In the genomic region with DNA sequence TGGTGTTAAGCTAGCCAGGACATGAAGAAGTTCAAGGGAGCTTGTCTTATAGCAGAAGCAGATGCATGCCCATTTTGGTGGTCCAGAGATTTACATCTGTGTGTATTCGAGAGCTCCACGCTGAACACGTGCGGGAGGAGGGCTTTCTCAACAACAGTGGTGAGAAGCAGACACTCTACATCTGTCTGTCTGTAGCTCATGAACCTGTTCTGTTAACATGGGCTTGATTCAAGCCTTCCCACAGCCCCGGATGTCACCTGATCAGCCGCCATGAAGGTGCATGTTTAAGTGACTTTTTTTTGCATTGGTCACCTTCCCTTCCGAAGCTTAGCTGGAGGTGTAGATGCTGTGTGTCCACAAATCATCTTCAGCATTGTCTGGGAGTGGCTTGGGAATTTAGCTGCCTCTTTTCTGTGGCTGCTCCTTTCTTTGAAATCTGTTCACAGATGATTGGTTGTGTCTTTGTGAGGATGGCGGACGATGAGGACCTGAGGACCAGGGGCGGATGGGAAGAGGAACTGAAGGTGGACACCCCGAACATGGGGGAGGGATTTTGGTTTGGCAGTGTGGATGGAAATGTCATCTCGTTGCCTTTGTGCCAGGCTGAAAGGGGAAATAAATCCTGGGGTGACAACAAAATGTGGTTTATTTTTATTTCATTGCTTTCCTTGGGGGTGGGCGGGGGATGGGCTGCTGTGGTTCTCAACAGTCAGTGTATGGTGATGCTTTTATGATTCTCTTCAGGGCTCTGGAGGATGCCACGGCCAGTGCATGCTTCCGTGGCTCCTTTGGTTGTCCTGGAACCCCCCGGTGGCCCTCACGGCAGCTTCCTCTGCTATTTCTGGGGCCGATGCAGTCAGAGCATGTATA, we compare ENCODE assay signal across 17 mouse cellular contexts. TPM values are rescaled to one million over a fixed set of nuclear protein-coding genes. Genes with fewer than 3 reads are reported as not detected.
DNase-seq lines count a peak whose midpoint lies in the region; ATAC-seq lines count a peak whose summit lies in the region.
"Had no signal": no experiment of that assay in that cellular context is flagged by ENCODE, and none has a peak within 500 bp of the region (broad histone marks: within the 10 kb centered on the region; RNA-seq: fewer than 3 reads in every experiment).

No protein-coding gene starts in this region.

- H3K4me1 ChIP-seq in heart, embryonic 16.5 days (ENCODE audit: control insufficient read depth, insufficient read depth, low read length): peaks cover 11% of the 10 kb centered on the region

- no peak overlapping the region for H3K4me3 ChIP-seq in heart, embryonic 16.5 days (ENCODE audit: low read length)
- H3K4me3 ChIP-seq: erythroblast, embryonic 14.5 days; heart, embryonic 10.5 days; midbrain, embryonic 10.5 days had no signal

- H3K36me3 ChIP-seq in heart, embryonic 16.5 days (ENCODE audit: control insufficient read depth, insufficient read depth): no peaks in the 10 kb centered on the region
- H3K36me3 ChIP-seq: heart, embryonic 10.5 days; midbrain, embryonic 10.5 days had no signal

- no peaks in the 10 kb centered on the region for H3K9me3 ChIP-seq in heart, embryonic 16.5 days (replicated peaks; ENCODE audit: control insufficient read depth, low read length)
- H3K9me3 ChIP-seq: heart, embryonic 10.5 days; midbrain, embryonic 10.5 days had no signal

- WGBS in heart, embryonic 16.5 days: 73% methylated on average over 18 of the region's 18 CpGs

- 0 out of 2 replicates have a peak, but pooled peaks have one; percentile 12 for ATAC-seq in heart, embryonic 16.5 days (replicated peaks; ENCODE audit: extremely low read depth, insufficient read depth, low FRiP score)
- peak; percentile 48 for ATAC-seq in CD4-positive, CD25-positive, alpha-beta regulatory T cell, adult 4 months
- ATAC-seq: liver, postnatal 0 days had no signal

- no peak for DNase-seq in heart, postnatal 4 days
- DNase-seq in induced T-regulatory cell, adult 2 months (ENCODE audit: low read depth): peak; percentile 84
- peak; percentile 54 for DNase-seq in thymus, postnatal 14 days
- DNase-seq in embryo, embryonic 10.5 days (ENCODE audit: low spot score): no peak
- DNase-seq in adrenal gland, postnatal 10 days: no peak
- DNase-seq: cerebellum, adult 11 months; cerebellum, postnatal 36 days; gastrocnemius, postnatal 10 days; layer of hippocampus, postnatal 36 days; liver; liver, postnatal 0 days; lung, postnatal 14 days had no signal

- H3K4me2 ChIP-seq in heart, embryonic 16.5 days (ENCODE audit: low read depth, low read length): no peak overlapping the region

- no peak overlapping the region for H3K27ac ChIP-seq in heart, embryonic 16.5 days (ENCODE audit: low read length)
- H3K27ac ChIP-seq: heart, embryonic 10.5 days; midbrain, embryonic 10.5 days had no signal

- H3K27me3 ChIP-seq in heart, embryonic 16.5 days (ENCODE audit: control insufficient read depth, insufficient read depth, low read length): no peaks in the 10 kb centered on the region

- H3K9ac ChIP-seq in heart, embryonic 16.5 days (ENCODE audit: low read length): no peak overlapping the region
- H3K9ac ChIP-seq: liver, postnatal 0 days had no signal

RNA-seq across cellular contexts. Expression of a gene that starts 25.3 kb away (rescaled TPM):
- polyA plus RNA-seq in heart, embryonic 16.5 days (2015; fragmentation: Nextera tagmentation; extraction: Ambion mirVana): 12.4 and 15.2 TPM in 2 replicates
- total RNA-seq in heart, postnatal 4 days (2021): 10 to 100 TPM; 22.6 to 23.1 TPM
- 10 to 100 TPM; 73.0 to 76.1 TPM for polyA plus RNA-seq in CD4-positive, CD25-positive, alpha-beta regulatory T cell, adult 4 months (2017; shearing (Covaris generic))
- total RNA-seq in adrenal gland, postnatal 10 days (2021): 10 to 100 TPM; 21.7 to 25.6 TPM

Comparison
In these comparisons a context has a peak if more than half of its experiments do, and no peak if none do; other contexts are left out.
1. DNase-seq: peak in induced T-regulatory cell, adult 2 months (single experiment) and thymus, postnatal 14 days (single experiment); none in heart, postnatal 4 days (single experiment), embryo, embryonic 10.5 days (single experiment) and adrenal gland, postnatal 10 days (single experiment).